8 mouse cellular contexts compared by ENCODE assay signal in the genomic region with DNA sequence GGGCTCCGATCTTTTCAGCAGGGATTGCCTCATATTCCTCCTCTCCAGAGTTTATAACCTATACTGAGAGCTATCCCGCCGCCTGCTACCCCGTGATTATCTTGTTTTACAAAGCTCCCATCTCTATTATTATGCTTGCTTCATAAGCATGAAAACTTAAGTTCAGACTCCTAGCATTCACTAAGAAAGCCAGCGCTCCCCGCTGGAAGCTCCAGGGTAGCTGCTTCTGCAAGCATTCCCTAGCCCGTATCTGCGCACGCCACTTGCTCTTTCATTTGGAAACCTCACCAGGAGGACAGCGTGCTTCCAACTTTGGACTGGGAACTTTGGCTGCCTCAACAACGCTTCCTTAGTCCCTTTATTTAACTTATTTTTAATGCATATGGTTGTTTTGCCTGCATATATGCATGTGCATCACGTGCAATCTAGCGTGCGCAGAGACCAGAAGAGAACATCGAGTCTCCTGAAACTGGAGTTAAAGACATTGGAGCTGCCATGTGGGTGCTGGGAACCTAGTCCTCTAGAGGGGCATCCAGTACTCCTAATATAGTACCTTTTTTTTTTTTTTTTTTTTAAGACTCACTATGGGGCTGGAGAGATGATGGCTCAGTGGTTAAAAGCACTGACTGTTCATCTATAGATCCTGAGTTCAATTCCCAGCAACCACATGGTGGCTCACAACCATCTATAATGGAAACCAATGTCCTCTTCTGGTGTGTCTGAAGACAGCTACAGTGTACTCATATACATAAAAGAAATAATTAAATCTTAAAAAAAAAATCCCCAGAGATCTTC. TPM values are rescaled to one million over a fixed set of nuclear protein-coding genes. Genes with fewer than 3 reads are reported as not detected.
DNase-seq lines count a peak whose midpoint lies in the region; TF ChIP-seq lines count a peak whose summit lies in the region.

No protein-coding gene starts in this region.

- peak; percentile 73 for DNase-seq in embryo, embryonic 10 days (ENCODE audit: low spot score)
- DNase-seq in embryo, embryonic 9.5 days (ENCODE audit: extremely low spot score): no peak
- peak; percentile 33 to 48 for DNase-seq in cerebellum, postnatal 25 days
- DNase-seq in gastrocnemius, postnatal 10 days: peak; percentile 32
- peak; percentile 50 for DNase-seq in hindlimb bud, embryonic 11.5 days (ENCODE audit: extremely low spot score, low read depth, low spot score)
- peak; percentile 23 to 32 for DNase-seq in left cerebral cortex, postnatal 36 days (ENCODE audit: low spot score in 2 of 2)
- no peak for DNase-seq in spleen, adult 2 months (ENCODE audit: low read depth in 1 of 2, low spot score in 2 of 2)

- no peaks in the 10 kb centered on the region for H3K9me3 ChIP-seq in megakaryocyte, embryonic 14.5 days

- peak overlapping the region; percentile 51 for H3K27ac ChIP-seq in spleen, adult 2 months (ENCODE audit: insufficient read depth, low read length)

- no peaks in the 10 kb centered on the region for H3K27me3 ChIP-seq in megakaryocyte, embryonic 14.5 days (replicated peaks)
- no peaks in the 10 kb centered on the region for H3K27me3 ChIP-seq in spleen, adult 2 months (ENCODE audit: control insufficient read depth, insufficient read depth, low read length)

- H3K36me3 ChIP-seq in megakaryocyte, embryonic 14.5 days (replicated peaks; ENCODE audit: low read length): no peaks in the 10 kb centered on the region
- no peaks in the 10 kb centered on the region for H3K36me3 ChIP-seq in spleen, adult 2 months (ENCODE audit: control insufficient read depth, insufficient read depth, low read length)

- no peak for TF ChIP-seq POLR2A in spleen, adult 2 months (IDR thresholded peaks at IDR 0.05; ENCODE audit: low read depth, low read length)

- WGBS in spleen, adult 2 months: 2% methylated on average over 15 of the region's 15 CpGs

- intact Hi-C loops in left cerebral cortex, postnatal 36 days (cut with DNase I): loop anchor here (10.0 kb wide), 3 partner anchors 143 to 303 kb away; partner anchors contain the start of genes Adamts4, Ndufs2, Tstd1 and Usf1

- no peak for TF ChIP-seq CTCF in spleen, adult 2 months (IDR thresholded peaks at IDR 0.05; ENCODE audit: extremely low read depth, insufficient read depth, insufficient read length, insufficient replicate concordance)

- peak overlapping the region; percentile 93 for H3K4me3 ChIP-seq in megakaryocyte, embryonic 14.5 days (replicated peaks)
- peak overlapping the region; percentile 81 for H3K4me3 ChIP-seq in spleen, adult 2 months (ENCODE audit: extremely low read depth, insufficient read depth, insufficient read length)

- peaks cover 57% of the 10 kb centered on the region for H3K4me1 ChIP-seq in megakaryocyte, embryonic 14.5 days
- H3K4me1 ChIP-seq in spleen, adult 2 months (ENCODE audit: control insufficient read depth, insufficient read depth, insufficient read length): peaks cover 6% of the 10 kb centered on the region; the same call in 1 of the 2 replicates

RNA-seq across cellular contexts. Expression of gene Cfap126, which starts 1.7 kb away (rescaled TPM):
- total RNA-seq in gastrocnemius, postnatal 10 days (2021): 1 to 10 TPM; 1.2 to 1.8 TPM
- total RNA-seq in left cerebral cortex, postnatal 36 days (2021): 1 to 10 TPM in 1 of 2 experiments, not detected in 1; 1.1 TPM
- polyA plus RNA-seq in megakaryocyte, embryonic 14.5 days (2012; ENCODE audit: insufficient read depth, low replicate concordance): not detected in 2 replicates
- 2.4 and 3.4 TPM in 2 replicates for polyA plus RNA-seq in spleen, adult 2 months (2012; rRNA removed)

RNA-seq across cellular contexts. Expression of gene Sdhc, which starts 38.4 kb away (rescaled TPM):
- total RNA-seq in gastrocnemius, postnatal 10 days (2021): 100 to 1,000 TPM; 568 to 707 TPM
- 100 to 1,000 TPM; 200 to 204 TPM for total RNA-seq in left cerebral cortex, postnatal 36 days (2021)
- 22.4 and 93.6 TPM in 2 replicates for polyA plus RNA-seq in megakaryocyte, embryonic 14.5 days (2012; ENCODE audit: insufficient read depth, low replicate concordance)
- 65.7 and 67.8 TPM in 2 replicates for polyA plus RNA-seq in spleen, adult 2 months (2012; rRNA removed)

RNA-seq across cellular contexts. Expression of gene Mpz, which starts 38.5 kb away (rescaled TPM):
- total RNA-seq in gastrocnemius, postnatal 10 days (2021): 100 to 1,000 TPM; 478 to 752 TPM
- not detected for total RNA-seq in left cerebral cortex, postnatal 36 days (2021)
- 3.7 TPM in 1 of 2 replicates, not detected in the other for polyA plus RNA-seq in megakaryocyte, embryonic 14.5 days (2012; ENCODE audit: insufficient read depth, low replicate concordance)
- 0.47 and 1.1 TPM in 2 replicates for polyA plus RNA-seq in spleen, adult 2 months (2012; rRNA removed)

RNA-seq across cellular contexts. Expression of gene Fcgr3, which starts 47.2 kb away (rescaled TPM):
- 1 to 10 TPM; 9.3 to 9.4 TPM for total RNA-seq in gastrocnemius, postnatal 10 days (2021)
- total RNA-seq in left cerebral cortex, postnatal 36 days (2021): 10 to 100 TPM in 1 of 2 experiments, 1 to 10 TPM in 1; 9.0 to 13.6 TPM
- polyA plus RNA-seq in megakaryocyte, embryonic 14.5 days (2012; ENCODE audit: insufficient read depth, low replicate concordance): 9.2 TPM in 1 of 2 replicates, not detected in the other
- 20.6 and 24.5 TPM in 2 replicates for polyA plus RNA-seq in spleen, adult 2 months (2012; rRNA removed)

Comparison
In these comparisons a context has a peak if more than half of its experiments do, and no peak if none do; other contexts are left out.
1. DNase-seq: peak in embryo, embryonic 10 days (single experiment), cerebellum, postnatal 25 days (2 of 2), gastrocnemius, postnatal 10 days (single experiment), hindlimb bud, embryonic 11.5 days (single experiment) and left cerebral cortex, postnatal 36 days (2 of 2); none in embryo, embryonic 9.5 days (single experiment) and spleen, adult 2 months (0 of 2).
2. RNA of gene Mpz, which starts 38.5 kb away (total RNA-seq): 478 to 752 TPM in gastrocnemius, postnatal 10 days; not detected in left cerebral cortex, postnatal 36 days; every median in the first group is over 100 times any median in the second.